Mouse (Mus musculus) lung, postnatal 0 days (tissue): ENCODE data around the gene Fto.

Source experiments
- CTCF ChIP-seq: IDR thresholded peaks from 2 replicates; pipeline ENCODE4 v1.5.1; 2016; ENCODE audit warnings: antibody characterized with exemption, mild to moderate bottlenecking
- EP300 ChIP-seq: IDR thresholded peaks from 2 replicates; pipeline ENCODE4 v1.6.1; 2016; ENCODE audit warnings: antibody characterized with exemption, mild to moderate bottlenecking, control low read depth

DNA sequence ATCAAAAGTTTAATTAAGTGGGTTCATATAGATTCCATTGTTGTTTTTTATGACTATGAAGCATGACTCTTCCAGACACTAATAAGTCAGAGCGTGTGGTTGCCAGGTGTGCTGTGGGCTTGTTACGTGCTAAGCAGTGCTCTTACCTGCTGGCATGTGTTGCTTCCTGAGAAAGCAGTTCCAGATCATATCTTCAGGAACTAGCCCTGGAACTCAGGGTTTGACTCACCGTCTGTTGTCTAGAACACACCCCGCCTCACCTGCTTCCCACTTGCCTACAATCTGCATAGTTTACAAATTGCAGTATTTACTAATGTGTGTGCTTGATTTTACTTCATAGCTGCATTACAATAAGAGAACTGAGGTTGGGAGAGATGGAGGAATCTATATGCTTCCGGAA is 84.7 kb downstream of the Fto start:
- TF ChIP-seq CTCF (no peak), EP300 (no peak)
